Mouse (Mus musculus): ENCODE measurements around the gene Zfpl1. TPM values are rescaled to one million over a fixed set of nuclear protein-coding genes. Genes with fewer than 3 reads are reported as not detected.
"Not testable (repeated sequence)": the region's sequence is repeated elsewhere in the genome, so short reads cannot be mapped to it uniquely, and the experiment has no call there.

Zfpl1 gene
- total RNA-seq, 2 experiments from 2014 or later: 6.3 to 23.5 TPM

DNA sequence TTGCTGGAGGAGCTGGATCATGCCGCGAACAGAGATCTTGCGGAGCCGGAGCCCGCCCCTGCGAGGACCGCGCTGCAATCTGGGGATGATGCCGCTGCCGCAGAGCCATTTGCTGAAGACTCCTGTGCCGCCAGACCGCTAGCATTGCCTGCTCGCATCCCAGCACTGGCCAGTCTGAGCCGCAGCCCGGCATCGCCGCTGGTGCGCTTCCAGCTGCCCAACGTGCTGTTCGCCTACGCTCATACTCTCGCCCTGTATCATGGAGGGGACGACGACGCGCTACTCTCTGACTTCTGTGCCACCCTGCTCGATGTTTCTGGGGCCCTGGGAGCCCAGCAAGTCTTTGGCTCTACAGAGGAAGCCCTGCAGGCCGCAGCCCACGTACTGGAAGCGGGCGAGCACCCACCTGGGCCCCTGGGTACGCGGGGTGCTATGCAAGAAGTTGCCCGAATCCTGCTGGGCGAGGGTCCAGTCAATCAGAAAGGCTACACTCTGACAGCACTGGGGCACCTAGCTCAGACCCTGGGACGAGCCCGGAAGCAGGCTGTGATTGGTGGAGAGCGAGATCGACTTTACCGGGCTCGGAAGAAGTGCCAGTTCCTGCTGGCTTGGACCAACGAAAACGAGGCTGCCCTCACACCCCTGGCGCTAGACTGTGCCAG, 23.0 kb downstream of the Zfpl1 start:
- ATAC-seq (replicated peaks; ENCODE audit: low FRiP score, poor library complexity, severe bottlenecking): 0 out of 2 replicates have a peak, but pooled peaks have one; percentile 4

DNA sequence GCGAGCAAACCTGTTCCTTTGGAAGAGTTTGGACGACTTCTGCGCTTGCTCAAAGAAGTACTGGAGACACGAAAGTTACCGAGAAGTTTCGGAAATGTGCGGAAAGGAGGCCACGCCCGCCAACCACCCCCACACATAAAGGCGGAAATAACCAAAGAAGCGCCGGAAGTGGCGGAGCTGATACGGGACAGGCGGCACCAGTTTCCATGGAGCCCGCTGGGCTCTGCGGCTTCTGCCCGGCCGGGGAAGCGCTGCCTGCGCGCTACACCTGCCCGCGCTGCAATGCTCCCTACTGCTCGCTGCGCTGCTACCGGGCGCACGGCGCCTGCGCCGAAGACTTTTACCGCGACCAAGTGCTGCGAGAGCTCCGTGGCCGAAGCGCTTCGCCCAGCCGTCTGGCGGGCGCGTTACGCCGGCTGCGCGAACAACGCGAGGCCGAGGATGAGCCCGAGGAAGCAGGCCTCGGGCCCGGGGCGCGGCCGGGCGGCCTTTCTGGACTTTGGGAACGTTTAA, 23.7 kb downstream of the Zfpl1 start, which contains the start of gene Znhit2:
TSS of gene Znhit2 (plus strand) at position 172 of the 513 bp plus-strand sequence.
- ATAC-seq (replicated peaks; ENCODE audit: low FRiP score, poor library complexity, severe bottlenecking): peak; percentile 85

DNA sequence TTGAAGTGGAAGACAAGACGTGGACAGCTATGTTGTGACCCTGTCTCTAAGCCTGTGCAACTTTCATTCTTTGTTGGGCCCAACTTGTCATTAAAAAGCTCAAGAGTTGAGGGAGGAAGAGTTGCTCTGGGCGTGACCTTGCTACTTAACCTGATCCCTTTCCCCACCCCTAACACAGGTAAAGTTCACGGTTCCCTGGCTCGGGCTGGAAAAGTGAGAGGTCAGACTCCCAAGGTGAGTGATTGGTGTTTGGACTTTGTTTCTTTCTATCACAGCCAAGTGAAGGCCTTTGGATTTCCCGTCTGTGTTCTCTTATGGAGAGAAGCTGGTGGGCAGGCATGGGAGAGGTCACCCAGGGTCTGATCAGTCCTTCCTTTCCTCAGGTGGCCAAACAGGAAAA, 25.8 kb downstream of the Zfpl1 start:
- ATAC-seq (replicated peaks; ENCODE audit: low FRiP score, poor library complexity, severe bottlenecking): no peak

DNA sequence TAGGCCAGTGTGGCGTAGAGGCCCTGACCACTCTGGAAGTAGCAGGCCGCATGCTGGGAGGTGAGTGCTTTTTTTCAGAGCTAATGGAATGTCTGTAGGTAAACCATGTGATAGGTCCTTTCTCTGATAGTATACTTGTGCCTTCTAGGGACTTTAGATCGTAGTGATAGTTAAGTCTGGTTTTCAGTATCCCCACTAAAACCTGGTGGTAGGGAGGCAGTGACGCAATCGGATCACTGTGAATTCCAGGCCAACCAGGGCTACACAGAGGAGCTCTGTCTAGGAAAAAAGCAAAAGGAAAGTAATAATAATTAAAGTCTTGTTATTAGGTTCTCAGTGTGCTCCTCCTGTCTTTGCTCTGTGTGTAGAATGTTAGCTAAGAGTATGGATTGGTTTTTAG, 26.2 kb downstream of the Zfpl1 start:
- ATAC-seq (replicated peaks; ENCODE audit: low FRiP score, poor library complexity, severe bottlenecking): no peak

DNA sequence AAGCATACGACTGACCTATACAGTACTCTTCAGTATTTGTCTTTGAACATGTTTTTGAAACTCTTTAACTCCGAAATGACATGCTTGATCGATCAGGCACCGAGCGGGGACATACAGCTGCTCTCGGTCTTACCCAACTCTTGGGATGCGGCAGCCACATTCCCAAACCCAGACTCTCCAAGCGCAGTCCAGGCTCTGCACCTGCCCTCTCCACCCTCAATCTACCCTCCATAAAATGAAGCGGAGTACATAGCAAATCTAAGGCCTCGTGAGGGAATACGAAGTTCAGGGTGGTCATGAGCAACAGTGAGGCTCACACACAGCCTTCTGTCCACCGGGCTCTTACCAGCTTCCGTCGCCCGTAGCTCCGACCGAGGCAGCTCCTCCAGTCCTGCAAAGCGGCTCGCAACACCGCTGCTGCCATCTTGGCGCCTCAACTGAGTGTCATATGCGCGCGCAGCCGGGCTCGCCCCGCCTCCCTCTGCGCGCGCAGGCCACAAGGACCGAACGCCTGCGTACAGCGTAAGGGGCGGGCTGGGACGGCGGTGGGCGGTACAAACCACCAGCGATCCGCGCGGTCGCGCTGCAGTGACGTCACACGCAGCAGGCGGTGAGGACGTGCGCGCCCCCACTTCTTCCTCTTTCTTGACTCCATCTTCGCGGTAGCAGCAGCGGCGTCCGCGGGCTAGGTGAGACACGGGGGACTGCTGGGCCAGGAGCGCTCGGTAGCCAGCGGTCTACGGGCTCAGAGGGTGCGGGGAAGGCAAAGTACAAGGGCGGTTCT, 27.3 kb downstream of the Zfpl1 start, which contains the start of the genes Mrpl49 and Fau:
TSS of gene Mrpl49 (minus strand) at position 473 of the 784 bp plus-strand sequence.
TSS of gene Fau (plus strand) at position 532 of the 784 bp plus-strand sequence.
- ATAC-seq (replicated peaks; ENCODE audit: low FRiP score, poor library complexity, severe bottlenecking): peak; percentile 81

DNA sequence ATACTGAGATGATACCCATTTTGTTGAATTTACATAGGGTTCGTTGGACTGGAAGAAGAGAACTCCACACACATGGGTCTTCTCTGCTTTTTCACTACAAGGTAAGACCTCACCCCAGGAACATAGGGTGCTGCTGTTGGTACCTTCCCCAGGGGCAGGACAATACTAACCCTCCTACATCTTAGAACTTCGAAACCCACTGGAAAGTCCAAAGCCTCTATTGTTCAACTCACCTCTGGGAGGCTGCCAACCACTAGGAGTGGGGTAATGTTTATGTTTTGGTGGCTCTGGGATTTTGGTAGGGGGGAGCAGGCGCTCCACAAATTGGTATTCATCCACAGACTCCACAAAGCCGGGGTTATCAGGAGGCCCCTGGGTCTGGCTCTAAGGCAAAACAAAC, 28.1 kb downstream of the Zfpl1 start:
- ATAC-seq (replicated peaks; ENCODE audit: low FRiP score, poor library complexity, severe bottlenecking): no peak

DNA sequence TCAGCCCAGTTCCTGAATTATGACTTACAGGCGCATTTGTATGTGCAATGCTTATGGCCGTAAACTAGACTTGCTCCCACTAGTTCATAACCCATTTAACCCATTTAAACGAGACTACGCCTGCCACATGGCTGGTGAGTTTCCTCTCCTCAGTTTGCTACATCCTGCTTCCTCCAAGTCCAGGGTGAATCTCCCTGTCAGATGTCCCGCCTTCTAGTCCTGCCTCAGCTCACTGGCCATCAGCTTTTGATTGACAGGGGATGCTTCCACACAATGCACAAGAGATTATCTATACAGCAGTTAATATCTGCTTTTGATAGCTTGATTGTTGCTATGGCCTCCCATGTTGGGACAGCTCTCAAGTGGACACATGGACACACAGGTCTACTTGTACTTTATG, 30.5 kb downstream of the Zfpl1 start:
- ATAC-seq (replicated peaks; ENCODE audit: low FRiP score, poor library complexity, severe bottlenecking): no peak

DNA sequence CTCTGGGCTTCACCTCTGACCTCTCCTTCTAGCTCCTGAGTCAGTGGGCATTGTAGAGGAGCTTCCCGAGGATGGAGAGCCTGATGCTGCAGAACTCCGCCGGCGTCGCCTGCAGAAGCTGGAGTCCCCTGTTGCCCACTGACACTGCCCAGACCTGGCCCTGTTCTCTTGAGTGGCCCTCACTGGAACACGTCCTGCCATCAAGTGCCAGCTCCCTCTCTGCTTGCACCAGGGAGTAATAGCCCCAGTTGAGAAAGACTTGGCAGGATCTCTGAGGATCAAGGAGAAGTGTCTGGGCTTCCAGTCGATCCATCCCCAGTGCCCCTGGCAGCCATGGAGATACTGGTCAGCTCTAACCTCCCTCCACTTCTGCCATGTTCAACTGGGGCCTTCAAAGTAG, 32.2 kb downstream of the Zfpl1 start:
- no peak for ATAC-seq (replicated peaks; ENCODE audit: low FRiP score, poor library complexity, severe bottlenecking)

DNA sequence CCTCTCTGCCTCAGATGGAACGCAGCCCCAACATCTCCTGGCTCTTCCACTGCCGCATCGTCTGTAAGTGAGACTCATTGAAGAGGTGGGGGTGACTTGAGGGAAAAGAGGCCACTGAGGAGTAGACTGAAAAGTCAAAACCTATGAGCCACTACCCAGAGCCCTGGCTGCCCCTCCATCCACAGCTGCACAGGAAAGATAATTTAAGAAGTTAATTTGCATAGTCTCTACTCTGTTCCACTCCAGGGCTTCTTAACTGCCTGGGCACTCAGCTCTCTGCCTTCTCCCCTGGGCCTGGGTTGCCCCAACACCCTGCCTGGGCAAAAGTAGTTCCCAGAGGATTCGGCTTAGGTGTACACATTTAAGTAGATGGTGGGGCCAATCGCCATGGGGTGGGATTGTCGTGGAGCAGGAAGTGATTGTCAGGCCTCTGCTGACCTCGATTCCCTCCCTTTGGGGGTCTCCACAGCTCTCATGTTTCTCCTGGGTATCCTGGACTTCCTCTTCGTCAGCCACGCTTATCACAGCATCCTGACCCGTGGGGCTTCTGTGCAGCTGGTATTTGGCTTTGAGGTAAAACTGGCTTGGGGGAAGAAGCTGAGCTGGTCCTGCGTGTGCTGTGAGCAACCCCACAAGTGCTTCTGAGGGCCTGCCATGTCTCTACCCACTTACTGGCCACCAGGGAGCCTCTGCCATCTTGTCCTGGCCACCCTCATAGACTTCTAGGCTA, 35.9 kb downstream of the Zfpl1 start:
- no peak for ATAC-seq (replicated peaks; ENCODE audit: low FRiP score, poor library complexity, severe bottlenecking)

DNA sequence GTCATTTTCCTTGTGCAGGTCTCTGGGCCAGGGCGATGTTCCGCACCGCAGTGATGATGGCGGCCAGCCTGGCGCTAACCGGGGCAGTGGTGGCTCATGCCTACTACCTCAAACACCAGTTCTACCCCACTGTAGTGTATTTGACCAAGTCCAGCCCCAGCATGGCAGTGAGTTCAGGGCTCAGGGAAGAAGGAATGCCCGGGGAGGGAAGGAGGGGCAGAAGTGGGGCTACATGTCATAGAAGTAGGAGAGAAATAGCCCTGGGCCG, 36.9 kb downstream of the Zfpl1 start:
- no peak for ATAC-seq (replicated peaks; ENCODE audit: low FRiP score, poor library complexity, severe bottlenecking)

DNA sequence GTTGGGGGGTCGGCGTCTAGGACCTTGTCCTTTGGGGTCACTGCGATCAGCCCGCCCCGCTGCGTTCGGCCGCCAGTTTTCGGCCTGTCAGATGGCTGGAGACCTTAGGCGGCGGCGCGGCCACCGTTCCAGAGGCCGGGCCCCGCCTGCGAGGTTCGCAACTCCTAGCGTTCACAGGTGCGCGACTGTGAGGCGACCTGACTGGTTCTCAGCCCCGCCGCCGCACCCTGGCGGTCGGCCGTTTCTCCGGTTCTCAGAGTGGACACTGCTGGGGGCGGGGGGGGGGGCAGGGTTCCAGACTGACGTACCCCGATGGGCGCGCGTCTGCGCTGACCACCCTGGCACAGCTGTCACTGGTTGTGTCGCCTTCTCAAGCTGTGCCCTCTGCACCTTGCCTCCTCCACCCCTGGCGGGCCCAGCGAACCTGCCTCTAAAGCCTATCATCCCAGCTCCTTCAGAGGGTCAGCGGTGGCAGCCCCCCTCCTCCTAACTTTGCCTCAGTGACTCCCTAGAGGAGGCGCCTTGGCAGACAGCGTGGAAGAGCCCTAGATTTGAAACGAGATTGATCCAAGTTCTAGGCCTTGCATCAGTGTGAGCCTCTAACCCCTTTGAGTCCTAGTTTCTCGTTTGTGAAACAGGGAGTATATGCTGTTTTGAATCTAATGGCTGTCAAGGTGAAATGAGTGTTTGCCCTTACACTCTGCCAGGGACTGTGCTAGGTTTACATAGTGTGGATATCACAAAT, 37.4 kb downstream of the Zfpl1 start:
- peak; percentile 15; the same call in 1 of the 2 replicates for ATAC-seq (replicated peaks; ENCODE audit: low FRiP score, poor library complexity, severe bottlenecking)

DNA sequence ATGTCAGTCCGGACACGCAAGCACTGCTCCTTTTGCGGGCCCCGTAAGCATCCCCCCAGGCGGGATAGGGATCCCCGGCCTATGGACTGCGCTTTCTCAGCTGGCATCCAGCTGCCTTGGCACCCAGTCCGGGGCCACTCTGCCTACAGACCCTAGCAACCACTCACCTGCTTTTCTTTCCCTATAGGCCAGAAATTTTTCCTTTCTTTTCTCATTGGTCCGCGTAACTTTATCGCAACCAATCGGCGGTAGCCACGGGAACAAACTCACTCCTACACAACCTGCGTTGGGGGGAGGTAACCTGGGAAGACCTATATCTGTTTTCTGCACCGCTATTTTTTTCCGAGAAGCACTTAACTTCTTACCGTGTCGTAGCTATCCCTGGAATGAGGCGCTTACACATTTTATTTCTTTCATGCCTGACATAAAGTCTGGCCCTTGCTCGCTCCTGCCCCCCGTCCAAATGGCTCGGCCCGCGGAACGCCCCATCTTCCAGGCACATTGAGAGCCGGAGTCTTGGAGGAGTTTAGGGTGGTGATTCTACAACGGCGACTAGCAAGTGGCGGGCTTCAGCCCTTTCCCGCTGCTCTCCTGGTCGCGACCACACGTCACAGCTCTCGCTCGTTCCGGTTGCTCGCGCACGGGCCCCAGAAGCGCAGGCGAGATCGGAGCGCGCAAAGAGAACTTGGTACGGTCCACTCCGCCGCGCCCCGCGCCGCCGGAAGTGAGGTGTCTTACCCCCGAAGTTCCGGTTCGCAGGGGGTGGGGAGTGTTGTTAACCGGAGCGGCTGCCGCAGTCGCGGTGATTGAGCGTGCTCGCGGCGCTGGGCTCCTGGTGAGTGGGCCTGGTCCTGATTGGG, 38.2 kb downstream of the Zfpl1 start, which contains the start of gene Syvn1:
TSS of gene Syvn1 (plus strand) at position 283 of the 860 bp plus-strand sequence.
- peak; percentile 87 for ATAC-seq (replicated peaks; ENCODE audit: low FRiP score, poor library complexity, severe bottlenecking)

DNA sequence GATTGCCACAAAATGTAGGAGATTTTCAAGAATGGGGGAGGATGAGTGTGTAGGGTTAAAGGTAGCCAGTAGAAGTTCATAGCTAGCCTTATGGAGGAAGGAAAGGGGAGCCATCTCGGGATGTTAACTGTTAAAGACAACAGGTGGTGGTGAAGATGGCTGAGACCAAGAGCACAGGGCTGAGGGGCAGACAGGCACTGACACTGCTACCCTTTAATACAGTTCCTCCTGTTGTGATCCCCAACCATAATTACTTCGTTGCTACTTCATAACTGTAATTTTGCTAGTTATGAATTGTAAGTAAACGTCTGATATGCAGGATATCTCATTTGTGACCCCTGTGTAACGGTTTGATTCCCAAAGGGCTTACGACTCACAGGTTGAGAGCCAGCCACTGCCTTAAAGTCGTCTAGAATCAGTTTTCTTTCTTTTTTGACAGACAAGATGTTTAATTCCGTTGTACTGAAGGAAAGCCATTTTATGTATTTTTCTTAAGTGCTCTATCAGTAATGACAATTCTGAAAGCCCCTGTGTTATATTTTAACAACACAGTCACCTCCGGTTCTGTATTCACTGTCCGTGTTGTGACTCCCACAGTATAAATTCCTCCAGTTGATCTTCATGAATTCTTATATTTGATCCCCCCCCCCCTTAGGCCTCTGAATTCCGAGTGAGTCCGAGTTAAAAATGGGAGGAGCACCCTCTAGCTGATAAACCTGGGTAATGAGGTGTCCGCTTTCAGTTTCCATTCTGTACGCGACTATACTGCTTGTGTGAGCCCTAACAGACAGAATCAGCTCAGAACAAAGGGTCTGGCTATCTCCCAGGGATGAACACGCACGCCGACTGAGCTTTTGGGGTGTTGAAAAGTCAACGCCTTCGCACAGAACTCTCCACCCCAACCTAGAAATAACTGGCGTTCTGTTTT, 39.1 kb downstream of the Zfpl1 start:
- peak; percentile 70 for ATAC-seq (replicated peaks; ENCODE audit: low FRiP score, poor library complexity, severe bottlenecking)

DNA sequence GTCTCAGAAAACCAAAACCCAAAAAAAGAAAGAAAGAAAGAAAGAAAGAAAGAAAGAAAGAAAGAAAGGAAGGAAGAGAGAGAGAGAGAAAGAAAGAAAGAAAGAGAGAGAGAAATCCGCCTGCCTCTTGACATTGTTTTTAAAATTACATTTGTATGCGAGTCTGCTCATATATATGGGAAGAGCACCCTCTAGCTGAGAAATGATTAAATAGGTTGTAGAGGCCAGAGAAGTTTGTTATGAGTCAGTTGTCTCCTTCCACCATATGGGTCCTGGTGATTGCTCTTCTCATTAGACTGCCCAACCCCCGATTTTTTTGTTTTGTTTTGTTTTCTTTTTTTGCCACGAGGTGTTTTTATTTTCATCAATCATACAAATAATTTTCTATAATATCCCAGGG, 40.7 kb downstream of the Zfpl1 start:
- not testable (repeated sequence) for ATAC-seq (replicated peaks; ENCODE audit: low FRiP score, poor library complexity, severe bottlenecking)

DNA sequence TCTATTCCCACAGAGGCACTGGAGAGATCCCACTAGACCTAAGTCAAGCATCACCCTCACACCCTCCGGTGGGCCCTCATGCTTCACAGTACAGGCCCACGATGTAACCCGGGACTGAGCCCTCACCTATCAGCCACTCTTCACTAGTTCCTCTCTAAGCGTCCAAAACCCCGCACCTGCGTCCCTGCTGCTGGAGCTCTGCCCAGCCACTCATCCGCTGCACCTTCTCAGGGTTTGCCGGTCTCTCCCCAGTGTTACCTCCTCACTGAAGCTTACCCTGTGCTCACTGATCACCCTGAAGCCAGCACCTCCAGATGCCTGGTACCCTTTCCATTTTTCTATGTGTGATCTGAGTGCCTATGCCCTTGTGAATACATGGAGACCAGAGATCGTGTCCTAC, 42.5 kb downstream of the Zfpl1 start:
- ATAC-seq (replicated peaks; ENCODE audit: low FRiP score, poor library complexity, severe bottlenecking): no peak

DNA sequence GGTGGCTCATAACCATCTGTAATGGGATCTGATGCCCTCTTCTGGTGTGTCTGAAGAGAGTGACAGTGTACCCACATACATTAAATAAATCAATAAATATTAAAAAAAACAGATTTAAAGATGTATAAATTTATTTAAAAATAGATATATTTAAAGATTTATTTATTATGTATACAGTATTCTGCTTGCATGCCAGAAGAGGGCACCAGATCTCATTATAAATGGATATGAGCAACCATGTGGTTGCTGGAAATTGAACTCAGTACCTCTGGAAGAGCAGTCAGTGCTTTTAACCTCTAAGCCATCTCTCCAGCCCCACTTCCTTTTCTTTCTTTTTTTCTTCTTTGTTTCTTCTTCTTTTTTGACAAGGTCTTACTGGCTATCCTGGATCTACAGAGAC, 44.8 kb downstream of the Zfpl1 start:
- ATAC-seq (replicated peaks; ENCODE audit: low FRiP score, poor library complexity, severe bottlenecking): no peak

DNA sequence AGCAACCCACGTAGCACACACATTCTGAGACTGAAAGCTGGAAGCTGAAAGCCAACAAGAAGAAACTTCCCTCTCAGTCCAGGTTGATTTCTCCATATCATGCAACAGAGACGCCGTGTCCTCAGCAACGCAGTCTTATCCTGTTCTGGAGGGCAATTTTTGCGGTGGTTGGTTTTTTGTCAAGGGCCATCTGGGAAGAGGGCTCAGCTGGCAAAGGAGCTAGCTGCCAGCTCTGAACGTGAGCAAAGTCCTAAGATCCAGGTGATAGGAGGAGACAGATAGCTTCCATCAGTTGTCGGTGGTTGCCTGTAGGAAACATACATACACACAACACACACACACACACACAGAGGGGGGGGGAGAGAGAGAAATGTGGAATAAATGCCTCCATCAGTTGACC, 46.4 kb downstream of the Zfpl1 start:
- no peak for ATAC-seq (replicated peaks; ENCODE audit: low FRiP score, poor library complexity, severe bottlenecking)

DNA sequence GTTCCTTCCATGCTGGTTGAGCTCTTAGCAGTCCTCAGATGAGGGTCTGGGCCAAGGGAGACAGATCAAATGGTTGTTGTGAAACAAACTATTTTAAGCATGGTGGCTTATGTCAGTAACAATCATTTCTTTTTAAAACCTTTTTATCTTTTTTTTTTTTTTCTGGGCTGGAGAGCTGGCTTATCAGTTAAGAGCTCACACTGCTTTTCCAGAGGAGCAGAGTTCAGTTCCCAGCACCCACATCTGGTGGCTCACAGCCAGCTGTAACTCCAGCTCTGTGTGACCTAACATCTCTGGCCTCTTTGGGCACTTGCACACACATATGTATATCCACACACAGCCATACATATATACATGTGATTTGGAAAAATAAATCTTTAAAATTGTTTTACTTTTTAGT, 47.1 kb downstream of the Zfpl1 start:
- ATAC-seq (replicated peaks; ENCODE audit: low FRiP score, poor library complexity, severe bottlenecking): no peak

Measured in erythroid progenitor cell, adult 5-6 weeks (primary cell).